Mouse (Mus musculus) heart, embryonic 14.5 days (tissue): ENCODE measurements around the gene Npm1. TPM values are rescaled to one million over a fixed set of nuclear protein-coding genes. Genes with fewer than 3 reads are reported as not detected.
A peak's percentile ranks its signal among the peaks of the same experiment; 100 is the strongest.

Experiments used
- ATAC-seq: fragments of 200-750 bp; cut with Nextera tagmentation; 2 replicates; pipeline ENCODE4 v1.8.0; 2017; ENCODE audit warnings: low read depth, moderate TSS enrichment; ENCODE audit not compliant: insufficient number of reproducible peaks, insufficient read depth, low FRiP score
- H3K27ac ChIP-seq, 2 experiments: fragments of 200-500 bp in 1 of 2; fragments of 300-500 bp in 1 of 2; sonication (generic) in 1 of 2; replicated peaks in 1 of 2; 2 replicates each; pipeline ENCODE4 v1.5.1; 2012 to 2014; ENCODE audit warnings: low read depth in 2 of 2, low read length in 2 of 2, control low read depth in 1 of 2, mild to moderate bottlenecking in 1 of 2, mixed read lengths in 1 of 2; ENCODE audit not compliant: control insufficient read depth in 1 of 2, insufficient read depth in 1 of 2
- H3K27me3 ChIP-seq: fragments of 300-500 bp; sonication (generic); 2 replicates; pipeline ENCODE4 v1.6.1; 2014; ENCODE audit warnings: mild to moderate bottlenecking, low read length, control low read depth; ENCODE audit not compliant: control insufficient read depth, insufficient read depth
- H3K36me3 ChIP-seq: fragments of 300-500 bp; sonication (generic); 2 replicates; pipeline ENCODE4 v1.6.1; 2014; ENCODE audit warnings: mild to moderate bottlenecking, control low read depth, low read length, mixed read lengths; ENCODE audit not compliant: control insufficient read depth, insufficient read depth
- H3K4me1 ChIP-seq, 2 experiments: fragments of 200-500 bp in 1 of 2; fragments of 300-500 bp in 1 of 2; sonication (generic) in 1 of 2; 2 replicates each; pipeline ENCODE4 v1.6.1; 2012 to 2014; ENCODE audit warnings: low read length in 2 of 2, control low read depth in 1 of 2, mixed read lengths in 1 of 2; ENCODE audit not compliant: control insufficient read depth in 2 of 2, insufficient read depth in 2 of 2
- H3K4me2 ChIP-seq: fragments of 300-500 bp; sonication (generic); 2 replicates; pipeline ENCODE4 v1.6.1; 2014; ENCODE audit warnings: mild to moderate bottlenecking, low read length
- H3K4me3 ChIP-seq, 2 experiments: fragments of 200-500 bp in 1 of 2; fragments of 300-500 bp in 1 of 2; sonication (generic) in 1 of 2; 2 replicates each; pipeline ENCODE4 v1.5.1; 2012 to 2014; ENCODE audit warnings: low read length in 2 of 2, mild to moderate bottlenecking in 2 of 2, control low read depth in 1 of 2, low read depth in 1 of 2, moderate library complexity in 1 of 2; ENCODE audit not compliant: control insufficient read depth in 1 of 2, insufficient read depth in 1 of 2
- H3K9ac ChIP-seq: fragments of 300-500 bp; sonication (generic); 2 replicates; pipeline ENCODE4 v1.6.1; 2014; ENCODE audit warnings: mild to moderate bottlenecking, low read length
- H3K9me3 ChIP-seq: fragments of 300-500 bp; sonication (generic); 2 replicates; pipeline ENCODE4 v1.6.1; 2016; ENCODE audit warnings: low read length, control low read depth; ENCODE audit not compliant: control insufficient read depth
- WGBS: fragments of 180-500 bp; shearing (Covaris S2); extraction: QIAGEN DNeasy Blood & Tissue Kit; methylation state at CpG from one replicate; pipeline ENCODE4 v1.1.7; 2014; 5-methylcytosine and 5-hydroxymethylcytosine counted together
- polyA plus RNA-seq: library from polyadenylated mRNA; unstranded; fragments of >200 nt; fragmentation: Nextera tagmentation; extraction: Ambion mirVana; gene quantifications from 2 replicates; pipeline ENCODE4 v1.2.1, GENCODE M21; 2014

Npm1 gene
- polyA plus RNA-seq, result 465 and 517 TPM in 2 replicates

DNA sequence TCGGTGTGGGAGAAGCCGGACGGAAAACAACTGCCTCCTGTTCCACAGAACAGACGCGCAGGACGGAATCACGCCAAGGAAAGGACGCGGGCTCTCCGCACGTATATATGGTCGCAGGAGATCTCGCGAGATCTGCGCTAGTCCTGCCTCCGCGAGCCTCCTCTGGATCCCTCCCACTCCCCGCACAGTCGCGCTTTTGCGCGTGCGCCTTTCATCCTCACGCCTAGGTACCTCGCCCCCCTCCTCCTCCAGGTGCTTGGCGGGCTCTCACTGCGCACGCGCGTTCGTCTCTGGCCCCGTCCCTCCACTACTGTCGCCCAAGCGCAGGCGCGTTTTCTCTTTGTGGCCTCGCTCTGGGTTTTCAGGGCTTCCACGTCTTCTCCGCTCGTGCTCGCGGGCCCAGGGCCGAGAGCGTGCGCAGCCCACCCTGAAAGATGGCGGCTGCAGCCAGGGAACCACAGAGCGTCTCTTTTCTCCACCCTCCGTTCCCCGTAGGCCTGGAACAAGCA is at the start of gene Npm1:
TSS of gene Npm1 (minus strand) at position 209 of the 509 bp plus-strand sequence.
- no peaks in the 10 kb centered on the region for H3K27me3 ChIP-seq
- peak within 1 kb of the TSS; percentile 98 for H3K9ac ChIP-seq
- H3K36me3 ChIP-seq, result peaks cover 34% of the 10 kb centered on the region
- 6% methylated on average over 49 of the region's 49 CpGs for WGBS
- H3K4me2 ChIP-seq, result peak within 1 kb of the TSS; percentile 93
- ATAC-seq, result peak; percentile 98
- peaks cover 4 to 15% of the 10 kb centered on the region in 2 experiments for H3K4me1 ChIP-seq
- peak within 1 kb of the TSS; percentile 92 to 99 for H3K4me3 ChIP-seq
- H3K9me3 ChIP-seq, result no peaks in the 10 kb centered on the region
- H3K27ac ChIP-seq, result peak within 1 kb of the TSS; percentile 90 to 96

DNA sequence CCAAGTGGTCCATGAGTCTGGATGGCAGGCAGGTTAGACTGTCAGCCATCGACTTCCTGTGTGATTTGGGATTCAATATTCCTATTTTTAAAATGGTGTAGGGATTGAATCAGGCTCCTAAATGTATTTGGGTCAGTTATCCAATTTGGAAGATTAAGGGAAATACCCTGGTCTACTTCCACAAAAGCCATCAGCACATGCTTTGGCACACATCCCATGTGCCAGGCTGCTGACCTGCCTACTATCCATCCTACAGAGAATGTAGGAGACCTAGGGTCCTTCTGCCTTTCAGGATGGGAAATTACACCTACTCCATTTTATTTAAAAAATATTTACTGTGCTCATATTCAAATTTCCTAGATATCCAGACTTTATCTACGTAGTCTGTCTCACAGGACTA is 44.4 kb upstream of the Npm1 start:
- Histone ChIP-seq H3K9me3 (no peaks in the 10 kb centered on the region), H3K4me1 (peaks cover 0 to 6% of the 10 kb centered on the region in 2 experiments; a peak in 3 of 4 replicates), H3K36me3 (no peaks in the 10 kb centered on the region), H3K9ac (no peak overlapping the region), H3K27ac (no peak overlapping the region), H3K4me2 (no peak overlapping the region), H3K27me3 (peaks cover 61% of the 10 kb centered on the region), H3K4me3 (no peak overlapping the region)
- WGBS, result 74% methylated on average over 2 of the region's 2 CpGs
- ATAC-seq, result no peak

GRCm38 (mm10) chr11:33204966-33205365 is 42.0 kb upstream of the Npm1 start:
- Histone ChIP-seq H3K4me1 (peaks cover 0 to 23% of the 10 kb centered on the region in 2 experiments; a peak in 3 of 4 replicates), H3K4me2 (no peak overlapping the region), H3K27ac (no peak overlapping the region), H3K36me3 (no peaks in the 10 kb centered on the region), H3K9me3 (no peaks in the 10 kb centered on the region), H3K4me3 (no peak overlapping the region), H3K27me3 (peaks cover 86% of the 10 kb centered on the region), H3K9ac (no peak overlapping the region)
- no peak for ATAC-seq
- WGBS, result 13% methylated on average over 3 of the region's 3 CpGs

DNA sequence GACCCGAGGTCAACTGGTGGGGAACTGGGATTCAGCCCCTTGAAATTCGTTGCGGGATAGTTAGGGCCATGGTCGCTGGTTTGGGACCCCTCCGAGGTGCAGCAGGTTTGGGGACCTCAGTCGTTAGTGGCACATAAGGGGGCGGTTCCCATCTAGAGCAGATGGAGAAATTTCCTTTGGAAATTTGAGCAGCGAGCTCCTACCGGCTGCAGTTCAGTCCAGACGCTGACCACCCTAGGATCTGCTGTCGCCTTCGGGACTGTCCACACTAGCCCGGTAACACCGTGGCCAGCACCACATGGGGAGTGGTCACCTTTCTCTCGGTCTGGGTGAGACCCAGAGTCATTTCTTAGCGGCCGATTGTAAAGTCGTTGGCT is 41.3 kb upstream of the Npm1 start:
- Histone ChIP-seq H3K27me3 (peaks cover 91% of the 10 kb centered on the region), H3K9ac (no peak overlapping the region), H3K9me3 (no peaks in the 10 kb centered on the region), H3K4me1 (peaks cover 0 to 23% of the 10 kb centered on the region in 2 experiments; a peak in 3 of 4 replicates), H3K36me3 (no peaks in the 10 kb centered on the region), H3K27ac (no peak overlapping the region), H3K4me3 (no peak overlapping the region), H3K4me2 (no peak overlapping the region)
- ATAC-seq, result no peak
- 2% methylated on average over 18 of the region's 18 CpGs for WGBS

DNA sequence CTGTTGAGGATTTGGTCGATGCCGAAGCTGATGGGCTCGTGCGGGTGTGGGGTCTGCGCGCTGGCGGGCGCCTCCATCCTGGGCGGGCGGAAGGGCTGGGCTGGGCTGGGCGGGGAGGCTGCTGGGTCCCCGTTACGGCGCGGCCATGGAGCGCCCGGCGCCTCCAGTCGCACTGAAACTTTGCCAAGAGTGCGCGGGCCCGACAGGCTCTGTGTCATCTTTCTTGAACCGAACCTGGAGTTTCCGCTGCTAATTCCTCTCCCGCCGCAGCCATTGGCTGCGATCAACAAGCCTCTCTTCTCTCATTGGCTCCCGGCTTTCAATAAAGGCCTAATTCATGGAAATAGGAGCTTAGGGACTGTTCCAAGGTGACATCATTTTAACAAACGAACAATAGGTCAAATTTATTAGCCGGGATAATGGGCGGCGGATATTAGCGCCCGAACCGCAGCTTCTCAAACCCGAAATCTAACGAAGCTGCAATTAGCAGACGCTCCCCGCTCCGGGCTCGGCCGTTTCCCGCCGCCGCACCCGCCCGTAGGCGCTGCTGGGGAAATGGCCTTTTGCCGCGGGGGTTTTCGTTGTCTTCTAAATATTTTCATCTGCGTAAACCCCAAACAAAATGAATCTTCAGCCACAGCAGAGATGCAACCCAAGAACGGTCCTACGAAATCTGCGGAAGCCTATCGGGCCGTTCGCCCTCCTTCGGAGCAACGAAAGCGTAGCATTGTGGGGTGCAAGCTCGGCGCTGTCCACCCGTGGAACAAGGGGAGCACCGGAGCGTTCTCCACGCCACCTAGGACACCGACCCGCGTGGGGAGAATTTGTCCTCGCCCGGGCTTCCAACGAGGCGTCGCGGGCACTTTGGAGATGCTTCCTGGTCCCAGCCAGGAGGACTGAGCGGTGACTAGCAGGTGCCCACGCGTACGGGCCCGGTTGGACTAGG is 40.6 kb upstream of the Npm1 start, which contains the start of gene Tlx3:
TSS of gene Tlx3 (minus strand) at position 207 of the 946 bp plus-strand sequence.
- Histone ChIP-seq H3K9ac (no peak within 1 kb of the TSS), H3K9me3 (no peaks in the 10 kb centered on the region), H3K4me2 (peak within 1 kb of the TSS; percentile 47), H3K36me3 (no peaks in the 10 kb centered on the region), H3K27ac (no peak within 1 kb of the TSS), H3K27me3 (peaks cover 98% of the 10 kb centered on the region), H3K4me3 (peak within 1 kb of the TSS; percentile 3 to 23; a peak in 2 of 4 replicates), H3K4me1 (peaks cover 0 to 23% of the 10 kb centered on the region in 2 experiments; a peak in 3 of 4 replicates)
- ATAC-seq, result 0 out of 2 replicates have a peak, but pooled peaks have one; percentile 11
- 1% methylated on average over 78 of the region's 81 CpGs for WGBS

DNA sequence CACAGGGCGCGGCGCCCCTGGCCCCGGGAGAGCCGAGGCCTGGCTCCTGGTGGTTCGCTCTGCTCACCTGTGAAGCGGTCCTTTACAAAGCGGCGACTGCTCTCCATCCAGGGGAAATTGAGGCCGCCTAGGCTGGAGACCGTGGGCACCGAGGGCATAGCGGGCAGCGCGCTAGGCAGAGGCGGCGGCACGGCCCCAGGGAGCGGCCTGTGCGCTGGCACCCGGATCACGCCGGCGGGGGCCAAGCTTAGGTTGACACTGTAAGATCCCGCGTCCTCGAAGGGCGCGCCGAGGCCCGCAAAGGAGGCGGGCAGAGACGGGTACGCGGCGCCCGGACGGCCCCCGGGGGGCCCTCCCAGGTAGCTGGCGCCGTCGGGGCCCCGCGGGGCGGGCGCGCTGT is 40.0 kb upstream of the Npm1 start:
- H3K27me3 ChIP-seq, result peaks cover 99% of the 10 kb centered on the region
- H3K9ac ChIP-seq, result no peak overlapping the region
- no peak overlapping the region for H3K27ac ChIP-seq
- H3K9me3 ChIP-seq, result peaks cover 4% of the 10 kb centered on the region
- peak overlapping the region; percentile 3 to 23; a peak in 2 of 4 replicates for H3K4me3 ChIP-seq
- H3K4me1 ChIP-seq, result peaks cover 0 to 23% of the 10 kb centered on the region in 2 experiments; a peak in 3 of 4 replicates
- 3% methylated on average over 38 of the region's 47 CpGs for WGBS
- peak overlapping the region; percentile 47 for H3K4me2 ChIP-seq
- 0 out of 2 replicates have a peak, but pooled peaks have one; percentile 4 for ATAC-seq
- H3K36me3 ChIP-seq, result no peaks in the 10 kb centered on the region

- H3K9me3 ChIP-seq, result peaks cover 10% of the 10 kb centered on the region
- H3K9ac ChIP-seq, result no peak overlapping the region
- WGBS, result 3% methylated on average over 37 of the region's 37 CpGs
- peak overlapping the region in 1 of 2 experiments; percentile 6; a peak in 1 of 4 replicates for H3K4me3 ChIP-seq
- ATAC-seq, result no peak
- H3K4me1 ChIP-seq, result peaks cover 0 to 23% of the 10 kb centered on the region in 2 experiments; a peak in 3 of 4 replicates
- H3K27ac ChIP-seq, result no peak overlapping the region
- no peak overlapping the region for H3K4me2 ChIP-seq
- H3K36me3 ChIP-seq, result no peaks in the 10 kb centered on the region
- H3K27me3 ChIP-seq, result peaks cover 99% of the 10 kb centered on the region
Observed at GRCm38 (mm10) chr11:33202296-33202695, 39.3 kb upstream of the Npm1 start.
